ENCODE assay signal across 8 mouse cellular contexts in genomic region chr13:71458061-71458935, GRCm38 (mm10).
DNase-seq lines count a peak whose midpoint lies in the region; ATAC-seq and TF ChIP-seq lines count a peak whose summit lies in the region.

No protein-coding gene starts in this region.

- no peak for TF ChIP-seq EP300 in CH12.LX (IDR thresholded peaks at IDR 0.05; ENCODE audit: low read length)

- peak overlapping the region in 2 of 3 experiments; percentile 20 to 35 for H3K4me3 ChIP-seq in CH12.LX (replicated peaks in 1 of 3; ENCODE audit: low read depth in 2 of 3, low read length in 2 of 3, poor library complexity in 1 of 3)
- H3K4me3 ChIP-seq in forebrain, embryonic 12.5 days (replicated peaks) = peak overlapping the region; percentile 19; the same call in 1 of the 2 replicates
- H3K4me3 ChIP-seq in heart, embryonic 16.5 days (ENCODE audit: low read length) = peak overlapping the region; percentile 43
- H3K4me3 ChIP-seq in liver, embryonic 12.5 days = no peak overlapping the region
- peak overlapping the region; percentile 28 for H3K4me3 ChIP-seq in olfactory bulb, adult 2 months (ENCODE audit: insufficient read depth, low read depth, low read length)

- no peaks in the 10 kb centered on the region for H3K36me3 ChIP-seq in CH12.LX (replicated peaks in 1 of 2; ENCODE audit: control insufficient read depth in 1 of 2, insufficient read depth in 1 of 2, low read length in 1 of 2)
- no peaks in the 10 kb centered on the region for H3K36me3 ChIP-seq in forebrain, embryonic 12.5 days (replicated peaks)
- no peaks in the 10 kb centered on the region for H3K36me3 ChIP-seq in heart, embryonic 16.5 days (ENCODE audit: control insufficient read depth, insufficient read depth)
- no peaks in the 10 kb centered on the region for H3K36me3 ChIP-seq in liver, embryonic 12.5 days

- H3K27ac ChIP-seq in CH12.LX (ENCODE audit: insufficient read depth, low read depth) = no peak overlapping the region
- peak overlapping the region; percentile 25; the same call in 1 of the 2 replicates for H3K27ac ChIP-seq in forebrain, embryonic 12.5 days
- H3K27ac ChIP-seq in heart, embryonic 16.5 days (ENCODE audit: low read length) = no peak overlapping the region
- H3K27ac ChIP-seq in liver, embryonic 12.5 days = no peak overlapping the region
- no peak overlapping the region for H3K27ac ChIP-seq in olfactory bulb, adult 2 months (ENCODE audit: insufficient read depth, low read depth, low read length)

- peak overlapping the region; percentile 44; the same call in 1 of the 2 replicates for H3K4me2 ChIP-seq in CH12.LX (ENCODE audit: insufficient read depth, low read depth, poor library complexity, severe bottlenecking)
- peak overlapping the region; percentile 50 for H3K4me2 ChIP-seq in forebrain, embryonic 12.5 days
- H3K4me2 ChIP-seq in heart, embryonic 16.5 days (ENCODE audit: low read depth, low read length) = peak overlapping the region; percentile 68
- peak overlapping the region; percentile 33 for H3K4me2 ChIP-seq in liver, embryonic 12.5 days

- 3% methylated on average over 25 of the region's 25 CpGs for WGBS in forebrain, embryonic 12.5 days
- 4% methylated on average over 25 of the region's 25 CpGs for WGBS in heart, embryonic 16.5 days
- 3% methylated on average over 25 of the region's 25 CpGs for WGBS in liver, embryonic 12.5 days (ENCODE audit: insufficient replicate concordance)
- 5% methylated on average over 25 of the region's 25 CpGs for WGBS in olfactory bulb, adult 2 months

- in situ Hi-C loops in CH12.LX (cut with MboI; ENCODE audit: low pct_ligation_motif_present, low pct_unique_long_range_greater_than_20kb, low sequenced_read_pairs) = loop anchor here (25.0 kb wide), 1 partner anchor 1579 kb away; no protein-coding TSS in a partner anchor

- no peaks in the 10 kb centered on the region for H3K79me2 ChIP-seq in CH12.LX (replicated peaks; ENCODE audit: control insufficient read depth, extremely low read depth, insufficient read depth, poor library complexity, severe bottlenecking)

- peaks cover 4 to 25% of the 10 kb centered on the region in 2 experiments; a peak in 3 of 4 replicates for H3K4me1 ChIP-seq in CH12.LX (ENCODE audit: control insufficient read depth in 1 of 2, insufficient read depth in 2 of 2)
- H3K4me1 ChIP-seq in forebrain, embryonic 12.5 days = peaks cover 9% of the 10 kb centered on the region
- 0 out of 2 replicates have a peak, but pooled peaks cover 4% of the 10 kb centered on the region for H3K4me1 ChIP-seq in heart, embryonic 16.5 days (ENCODE audit: control insufficient read depth, insufficient read depth, low read length)
- no peaks in the 10 kb centered on the region for H3K4me1 ChIP-seq in liver, embryonic 12.5 days
- H3K4me1 ChIP-seq in olfactory bulb, adult 2 months (ENCODE audit: control insufficient read depth, insufficient read depth, low read length) = peaks cover 10% of the 10 kb centered on the region

- no peaks in the 10 kb centered on the region for H3K9me3 ChIP-seq in CH12.LX (replicated peaks; ENCODE audit: low read length)
- H3K9me3 ChIP-seq in forebrain, embryonic 12.5 days = no peaks in the 10 kb centered on the region
- H3K9me3 ChIP-seq in heart, embryonic 16.5 days (replicated peaks; ENCODE audit: control insufficient read depth, low read length) = no peaks in the 10 kb centered on the region
- H3K9me3 ChIP-seq in liver, embryonic 12.5 days (replicated peaks) = no peaks in the 10 kb centered on the region

- TF ChIP-seq CTCF in CH12.LX (conservative IDR thresholded peaks at IDR 0.05 in 1 of 2, IDR thresholded peaks at IDR 0.05 in 1 of 2; ENCODE audit: low read depth in 2 of 2, low read length in 2 of 2) = peak; percentile 70 to 84
- peak; percentile 99 for TF ChIP-seq CTCF in olfactory bulb, adult 2 months (IDR thresholded peaks at IDR 0.05; ENCODE audit: insufficient read depth, low read depth, low read length)

- H3K9ac ChIP-seq in CH12.LX (ENCODE audit: insufficient read depth, low read depth) = no peak overlapping the region
- H3K9ac ChIP-seq in forebrain, embryonic 12.5 days = no peak overlapping the region; the same call in 1 of the 2 replicates
- peak overlapping the region; percentile 63 for H3K9ac ChIP-seq in heart, embryonic 16.5 days (ENCODE audit: low read length)
- H3K9ac ChIP-seq in liver, embryonic 12.5 days = no peak overlapping the region

- no peak for TF ChIP-seq POLR2A in CH12.LX (IDR thresholded peaks at IDR 0.05; ENCODE audit: low read depth, low read length)
- TF ChIP-seq POLR2A in olfactory bulb, adult 2 months (IDR thresholded peaks at IDR 0.05; ENCODE audit: insufficient read depth, low read depth, low read length) = no peak

- ATAC-seq in forebrain, embryonic 12.5 days (ENCODE audit: low FRiP score) = peak; percentile 89
- ATAC-seq in heart, embryonic 16.5 days (replicated peaks; ENCODE audit: extremely low read depth, insufficient read depth, low FRiP score) = peak; percentile 70
- no peak for ATAC-seq in liver, embryonic 12.5 days

- dilution Hi-C loops in CH12.LX (cut with MboI; ENCODE audit: extremely low pct_ligation_motif_present, extremely low pct_unique_long_range_greater_than_20kb, low sequenced_read_pairs) = no loop called here

- peak; percentile 92 for TF ChIP-seq RAD21 in CH12.LX (IDR thresholded peaks at IDR 0.05; ENCODE audit: low read depth, low read length)

- no peaks in the 10 kb centered on the region for H3K27me3 ChIP-seq in CH12.LX (replicated peaks)
- peaks cover 82% of the 10 kb centered on the region for H3K27me3 ChIP-seq in forebrain, embryonic 12.5 days
- peaks cover 7% of the 10 kb centered on the region for H3K27me3 ChIP-seq in heart, embryonic 16.5 days (ENCODE audit: control insufficient read depth, insufficient read depth, low read length)
- H3K27me3 ChIP-seq in liver, embryonic 12.5 days (replicated peaks) = peaks cover 3% of the 10 kb centered on the region; the same call in 1 of the 2 replicates

- DNase-seq in CH12.LX (ENCODE audit: extremely low read depth) = peak; percentile 45
- DNase-seq in c-Kit-positive CD71-positive TER-119-positive erythroid progenitor cells, embryonic 14.5 days (ENCODE audit: low spot score) = peak; percentile 0
- DNase-seq in kidney, postnatal 25 days = peak; percentile 48 to 61
- DNase-seq in spleen, postnatal 14 days (ENCODE audit: low spot score in 2 of 2) = no peak

TF ChIP-seq in CH12.LX, 34 proteins besides CTCF, POLR2A, EP300 and RAD21:
- TF ChIP-seq TCF12 (IDR thresholded peaks at IDR 0.05; ENCODE audit: low read depth, low read length) = 0 out of 2 replicates have a peak, but pooled peaks have one; percentile 28
- no peak for TF ChIP-seq USF1 (IDR thresholded peaks at IDR 0.05; ENCODE audit: low read depth, low read length)
- TF ChIP-seq ZC3H11A (IDR thresholded peaks at IDR 0.05; ENCODE audit: low read depth, low read length) = peak; percentile 37
- peak; percentile 76 for TF ChIP-seq SMC3 (IDR thresholded peaks at IDR 0.05; ENCODE audit: low read depth, low read length)
- TF ChIP-seq MAX (IDR thresholded peaks at IDR 0.05; ENCODE audit: low read length) = peak; percentile 49; the same call in 1 of the 2 replicates
- no peak for TF ChIP-seq JUN (IDR thresholded peaks at IDR 0.05; ENCODE audit: insufficient read depth, low read depth, low read length)
- TF ChIP-seq NRF1 (IDR thresholded peaks at IDR 0.05; ENCODE audit: low read depth, low read length) = peak; percentile 35; the same call in 1 of the 2 replicates
- TF ChIP-seq IRF4 (IDR thresholded peaks at IDR 0.05; ENCODE audit: low read depth, low read length) = peak; percentile 38; the same call in 1 of the 2 replicates
- no peak for TF ChIP-seq ELF1 (IDR thresholded peaks at IDR 0.05; ENCODE audit: low read depth, low read length)
- TF ChIP-seq MXI1 (IDR thresholded peaks at IDR 0.05; ENCODE audit: low read depth, low read length) = no peak

Comparison
In these comparisons a context has a peak if more than half of its experiments do, and no peak if none do; other contexts are left out.
1. DNase-seq: peak in CH12.LX (single experiment), c-Kit-positive CD71-positive TER-119-positive erythroid progenitor cells, embryonic 14.5 days (single experiment) and kidney, postnatal 25 days (2 of 2); none in spleen, postnatal 14 days (0 of 2).
2. Peak in every context shown above with its lines, with median percentiles within 50 percentile points of each other: H3K4me2 ChIP-seq.